Mouse (Mus musculus): Measurements from ENCODE around the gene Galnt7. TPM values are rescaled to one million over a fixed set of nuclear protein-coding genes. Genes with fewer than 3 reads are reported as not detected.

The Galnt7 gene
- polyA plus RNA-seq, 1 experiment from 2014 or later = 9.7 TPM

DNA sequence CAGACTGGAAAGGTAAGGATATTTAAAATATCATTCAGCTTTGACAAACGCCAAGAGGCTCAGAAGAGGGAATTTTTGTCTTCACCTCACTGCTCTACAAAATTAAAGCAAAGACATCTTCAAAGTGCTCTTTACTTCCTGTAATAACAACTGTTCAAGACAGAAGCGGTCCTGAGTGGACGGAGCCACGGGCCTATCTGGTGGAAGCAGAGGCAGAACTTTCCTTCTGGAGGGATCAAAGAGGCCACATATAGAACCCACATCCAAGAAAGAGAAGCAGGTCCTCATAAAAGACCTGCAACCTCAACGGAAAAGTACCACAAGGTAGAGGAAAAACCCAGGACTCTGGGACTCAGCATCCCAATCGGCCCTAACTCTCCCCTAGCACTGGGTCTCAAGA, 2.6 kb downstream of the Galnt7 start:
- Histone ChIP-seq H3K9ac (no peak overlapping the region), H3K4me2 (no peak overlapping the region), H3K4me1 (peaks cover 13% of the 10 kb centered on the region), H3K9me3 (no peaks in the 10 kb centered on the region), H3K36me3 (replicated peaks) (no peaks in the 10 kb centered on the region), H3K27ac (no peak overlapping the region), H3K4me3 (no peak overlapping the region), H3K27me3 (replicated peaks) (0 out of 2 replicates have a peak, but pooled peaks cover 3% of the 10 kb centered on the region)
- ATAC-seq (replicated peaks) = no peak
- WGBS = 81% methylated on average over 6 of the region's 6 CpGs

- Histone ChIP-seq H3K27me3 (replicated peaks) (0 out of 2 replicates have a peak, but pooled peaks cover 3% of the 10 kb centered on the region), H3K4me2 (no peak overlapping the region), H3K9me3 (no peaks in the 10 kb centered on the region), H3K27ac (no peak overlapping the region), H3K36me3 (replicated peaks) (no peaks in the 10 kb centered on the region), H3K4me3 (no peak overlapping the region), H3K9ac (no peak overlapping the region), H3K4me1 (peaks cover 7% of the 10 kb centered on the region)
- no peak for ATAC-seq (replicated peaks)
- WGBS = 64% methylated on average over 3 of the region's 3 CpGs
Measured at GRCm38 (mm10) chr8:57647566-57647965, 5.3 kb downstream of the Galnt7 start.

- no peaks in the 10 kb centered on the region for H3K4me1 ChIP-seq
- ATAC-seq (replicated peaks) = no peak
- 76% methylated on average over 6 of the region's 6 CpGs for WGBS
- H3K9ac ChIP-seq = no peak overlapping the region
- no peaks in the 10 kb centered on the region for H3K9me3 ChIP-seq
- no peak overlapping the region for H3K4me3 ChIP-seq
- H3K36me3 ChIP-seq (replicated peaks) = no peaks in the 10 kb centered on the region
- no peak overlapping the region for H3K27ac ChIP-seq
- H3K4me2 ChIP-seq = no peak overlapping the region
- 0 out of 2 replicates have a peak, but pooled peaks cover 1% of the 10 kb centered on the region for H3K27me3 ChIP-seq (replicated peaks)
Measured at GRCm38 (mm10) chr8:57644281-57644680, 8.6 kb downstream of the Galnt7 start.

GRCm38 (mm10) chr8:57642722-57643121, 10.1 kb downstream of the Galnt7 start:
- no peaks in the 10 kb centered on the region for H3K36me3 ChIP-seq (replicated peaks)
- no peaks in the 10 kb centered on the region for H3K4me1 ChIP-seq
- no peaks in the 10 kb centered on the region for H3K9me3 ChIP-seq
- no peak overlapping the region for H3K9ac ChIP-seq
- ATAC-seq (replicated peaks) = no peak
- 50% methylated on average over 5 of the region's 5 CpGs for WGBS
- H3K4me2 ChIP-seq = no peak overlapping the region
- no peak overlapping the region for H3K4me3 ChIP-seq
- no peaks in the 10 kb centered on the region for H3K27me3 ChIP-seq (replicated peaks)
- H3K27ac ChIP-seq = no peak overlapping the region

DNA sequence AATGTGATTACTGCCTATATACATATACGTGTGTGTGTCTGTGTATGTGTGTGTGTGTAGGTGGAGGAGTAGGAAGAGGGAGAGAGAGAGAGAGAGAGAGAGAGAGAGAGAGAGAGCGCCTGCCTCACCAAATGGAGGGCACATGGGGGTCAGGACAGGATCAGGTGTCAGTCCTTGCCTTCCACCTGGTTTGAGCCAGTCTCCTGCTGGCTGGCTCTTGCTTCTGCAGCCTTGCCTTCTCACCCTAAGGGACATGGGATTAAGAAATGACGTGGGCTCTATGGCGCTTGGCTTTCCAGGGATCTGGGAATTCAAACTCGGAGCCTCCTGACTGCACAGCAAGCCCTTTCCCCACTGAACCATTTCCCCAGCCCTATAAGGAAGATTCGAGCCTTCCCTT, 13.9 kb downstream of the Galnt7 start:
- Histone ChIP-seq H3K27me3 (replicated peaks) (no peaks in the 10 kb centered on the region), H3K9ac (no peak overlapping the region), H3K4me2 (no peak overlapping the region), H3K9me3 (no peaks in the 10 kb centered on the region), H3K4me1 (no peaks in the 10 kb centered on the region), H3K36me3 (replicated peaks) (no peaks in the 10 kb centered on the region), H3K4me3 (no peak overlapping the region), H3K27ac (no peak overlapping the region)
- 59% methylated on average over 6 of the region's 6 CpGs for WGBS
- no peak for ATAC-seq (replicated peaks)

- WGBS = 79% methylated on average over 15 of the region's 15 CpGs
- ATAC-seq (replicated peaks) = no peak
- Histone ChIP-seq H3K27ac (no peak overlapping the region), H3K4me3 (no peak overlapping the region), H3K9ac (no peak overlapping the region), H3K36me3 (replicated peaks) (no peaks in the 10 kb centered on the region), H3K27me3 (replicated peaks) (no peaks in the 10 kb centered on the region), H3K4me1 (no peaks in the 10 kb centered on the region), H3K4me2 (no peak overlapping the region), H3K9me3 (no peaks in the 10 kb centered on the region)
Measured at GRCm38 (mm10) chr8:57637599-57638280, 15.1 kb downstream of the Galnt7 start.

GRCm38 (mm10) chr8:57636698-57637097, 16.1 kb downstream of the Galnt7 start:
- H3K9me3 ChIP-seq = no peaks in the 10 kb centered on the region
- no peak overlapping the region for H3K4me3 ChIP-seq
- WGBS = 79% methylated on average over 11 of the region's 11 CpGs

GRCm38 (mm10) chr8:57636281-57636680, 16.6 kb downstream of the Galnt7 start:
- no peaks in the 10 kb centered on the region for H3K9me3 ChIP-seq
- H3K4me1 ChIP-seq = no peaks in the 10 kb centered on the region
- H3K4me3 ChIP-seq = no peak overlapping the region
- no peaks in the 10 kb centered on the region for H3K27me3 ChIP-seq (replicated peaks)
- H3K36me3 ChIP-seq (replicated peaks) = no peaks in the 10 kb centered on the region
- 82% methylated on average over 3 of the region's 3 CpGs for WGBS
- no peak overlapping the region for H3K27ac ChIP-seq
- H3K4me2 ChIP-seq = no peak overlapping the region
- H3K9ac ChIP-seq = no peak overlapping the region
- no peak; the same call in 1 of the 2 replicates for ATAC-seq (replicated peaks)

More at GRCm38 (mm10) chr8:57636698-57637097, 16.1 kb downstream of the Galnt7 start:
- Histone ChIP-seq H3K27me3 (replicated peaks) (no peaks in the 10 kb centered on the region), H3K36me3 (replicated peaks) (no peaks in the 10 kb centered on the region), H3K4me1 (no peaks in the 10 kb centered on the region), H3K4me2 (no peak overlapping the region), H3K27ac (no peak overlapping the region), H3K9ac (no peak overlapping the region)
- ATAC-seq (replicated peaks) = no peak; the same call in 1 of the 2 replicates

DNA sequence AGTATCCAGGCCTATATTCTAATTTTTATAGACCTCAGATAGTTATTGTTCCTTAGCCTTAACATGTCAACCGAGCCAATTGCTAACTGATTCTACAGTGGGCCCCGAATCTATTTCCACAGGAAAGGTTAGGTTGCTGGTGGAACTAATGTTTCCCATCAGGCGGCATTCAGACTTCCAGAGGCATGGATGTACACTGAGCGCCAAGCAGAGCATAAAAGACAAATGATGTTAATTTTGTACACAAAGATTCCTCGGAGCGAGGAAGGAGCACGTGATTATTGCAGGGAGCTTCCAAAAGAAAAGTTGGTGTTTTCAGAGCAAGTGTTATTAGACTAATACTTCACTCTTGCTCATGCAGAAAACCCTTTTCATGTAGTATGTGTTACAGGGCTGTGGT, 21.1 kb downstream of the Galnt7 start:
- Histone ChIP-seq H3K4me3 (no peak overlapping the region), H3K4me1 (no peaks in the 10 kb centered on the region), H3K27me3 (replicated peaks) (no peaks in the 10 kb centered on the region), H3K4me2 (no peak overlapping the region), H3K36me3 (replicated peaks) (no peaks in the 10 kb centered on the region), H3K27ac (no peak overlapping the region), H3K9me3 (no peaks in the 10 kb centered on the region), H3K9ac (no peak overlapping the region)
- WGBS = 90% methylated on average over 7 of the region's 7 CpGs
- no peak for ATAC-seq (replicated peaks)

GRCm38 (mm10) chr8:57630148-57630547, 22.7 kb downstream of the Galnt7 start:
- 88% methylated on average over 8 of the region's 8 CpGs for WGBS
- Histone ChIP-seq H3K4me2 (no peak overlapping the region), H3K4me3 (no peak overlapping the region), H3K36me3 (replicated peaks) (no peaks in the 10 kb centered on the region), H3K9me3 (no peaks in the 10 kb centered on the region), H3K27me3 (replicated peaks) (no peaks in the 10 kb centered on the region), H3K9ac (no peak overlapping the region), H3K27ac (no peak overlapping the region), H3K4me1 (no peaks in the 10 kb centered on the region)
- ATAC-seq (replicated peaks) = no peak

GRCm38 (mm10) chr8:57628787-57629664, 23.8 kb downstream of the Galnt7 start:
- no peak overlapping the region for H3K9ac ChIP-seq
- no peak overlapping the region for H3K4me2 ChIP-seq
- WGBS = 88% methylated on average over 6 of the region's 6 CpGs
- no peaks in the 10 kb centered on the region for H3K27me3 ChIP-seq (replicated peaks)
- H3K9me3 ChIP-seq = no peaks in the 10 kb centered on the region
- H3K4me3 ChIP-seq = no peak overlapping the region
- H3K36me3 ChIP-seq (replicated peaks) = no peaks in the 10 kb centered on the region
- no peak overlapping the region for H3K27ac ChIP-seq
- no peak for ATAC-seq (replicated peaks)
- no peaks in the 10 kb centered on the region for H3K4me1 ChIP-seq

DNA sequence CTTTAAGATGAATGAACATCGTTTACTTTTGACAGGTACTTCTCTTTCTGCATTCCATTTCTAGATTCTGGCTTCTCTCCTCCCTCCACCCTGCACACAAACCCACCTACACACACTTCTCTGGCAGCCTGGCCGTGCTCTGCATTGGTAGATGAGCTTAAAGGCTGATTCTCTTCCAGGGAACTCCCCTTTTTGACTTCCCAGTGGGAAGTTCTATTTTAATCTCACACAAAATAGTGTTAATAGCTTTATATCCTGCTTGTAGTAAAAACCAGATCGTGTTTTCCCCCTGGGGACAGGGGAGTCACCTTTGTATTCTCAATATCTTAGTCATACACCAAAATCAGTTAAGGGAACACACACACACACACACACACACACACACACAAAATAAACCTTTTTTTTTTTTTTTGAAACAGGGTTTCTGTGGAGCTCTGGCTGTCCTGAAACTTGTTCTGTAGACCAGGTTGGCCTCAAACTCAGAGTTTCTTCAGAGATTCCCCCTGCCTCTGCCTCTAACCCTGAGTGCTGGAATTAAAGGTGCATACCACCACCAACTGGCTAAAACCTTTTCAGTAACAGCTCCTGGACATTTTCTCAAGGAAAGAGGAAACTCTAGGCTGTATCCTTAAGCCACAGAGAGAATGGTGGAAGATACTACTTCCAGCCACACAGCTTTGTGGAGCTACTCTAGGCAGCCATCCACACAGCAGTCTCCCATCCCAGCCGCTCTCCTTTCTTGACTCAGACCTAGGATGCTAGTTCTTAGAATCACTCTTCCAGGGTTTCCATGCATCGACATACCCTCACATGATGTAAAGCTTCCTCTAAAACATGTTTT, 24.7 kb downstream of the Galnt7 start:
- Histone ChIP-seq H3K4me1 (no peaks in the 10 kb centered on the region), H3K4me2 (no peak overlapping the region), H3K36me3 (replicated peaks) (no peaks in the 10 kb centered on the region), H3K9ac (no peak overlapping the region), H3K27me3 (replicated peaks) (no peaks in the 10 kb centered on the region), H3K4me3 (no peak overlapping the region), H3K9me3 (no peaks in the 10 kb centered on the region), H3K27ac (no peak overlapping the region)
- 77% methylated on average over 5 of the region's 5 CpGs for WGBS
- no peak for ATAC-seq (replicated peaks)

Data from midbrain, embryonic 15.5 days (tissue).